Mouse (Mus musculus): Measurements from ENCODE around the gene Pde1a.

DNA sequence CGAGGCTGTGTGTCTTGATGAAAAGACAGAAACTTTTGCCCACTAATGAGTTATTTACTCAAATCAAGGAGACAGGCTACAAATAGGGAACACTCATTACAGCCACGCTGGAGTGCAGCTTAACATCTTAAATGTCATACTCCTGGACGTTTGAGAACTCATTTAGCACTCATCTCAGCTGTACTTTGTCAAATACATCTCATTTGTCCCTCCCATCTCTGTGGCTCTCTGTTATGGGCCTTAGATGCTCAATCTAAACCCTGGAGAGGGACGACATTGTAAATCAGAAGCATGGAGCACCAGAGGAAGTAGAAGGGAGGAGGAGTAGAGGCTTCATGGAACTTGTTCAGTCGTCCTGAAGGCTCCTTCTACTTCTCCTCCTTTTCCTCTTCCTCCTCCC is 194.6 kb downstream of the Pde1a start:
- TF ChIP-seq CHD2 (IDR thresholded peaks at IDR 0.05; ENCODE audit: low read depth, low read length) = no peak
- TF ChIP-seq MAFK (IDR thresholded peaks at IDR 0.05; ENCODE audit: insufficient read depth, low read depth, low read length) = no peak
- no peak for TF ChIP-seq ZNF384 (IDR thresholded peaks at IDR 0.05; ENCODE audit: low read depth, low read length)
- TF ChIP-seq ZC3H11A (IDR thresholded peaks at IDR 0.05; ENCODE audit: borderline replicate concordance, low read depth, low read length) = no peak

Data from ES-E14 (cell line).